Mouse (Mus musculus): Measurements from ENCODE around the gene Cd300ld.
A peak's percentile ranks its signal among the peaks of the same experiment; 100 is the strongest.
"Not testable (repeated sequence)": the region's sequence is repeated elsewhere in the genome, so short reads cannot be mapped to it uniquely, and the experiment has no call there.

The Cd300ld gene

GRCm38 (mm10) chr11:114989793-114990192 lies at the start of gene Cd300ld:
Cd300ld (minus strand) TSS chr11:114989922.
- DNase-seq (ENCODE audit: low read depth, low spot score): no peak

- DNase-seq (ENCODE audit: low read depth, low spot score): not testable (repeated sequence)
Measured at GRCm38 (mm10) chr11:115037669-115038068, 47.9 kb upstream of the Cd300ld start, which contains the start of gene Cd300ld5. Cd300ld5 (minus strand) TSS chr11:115037769.

GRCm38 (mm10) chr11:115026912-115027311 lies 37.2 kb upstream of the Cd300ld start, which contains the start of gene Cd300ld4:
Cd300ld4 (minus strand) TSS chr11:115027012.
- DNase-seq (ENCODE audit: low read depth, low spot score): not testable (repeated sequence)

- DNase-seq (ENCODE audit: low read depth, low spot score): not testable (repeated sequence)
Measured at GRCm38 (mm10) chr11:115016093-115016492, 26.4 kb upstream of the Cd300ld start, which contains the start of gene Cd300ld2. Cd300ld2 (minus strand) TSS chr11:115016193.

- no peak for DNase-seq (ENCODE audit: low read depth, low spot score)
Measured at GRCm38 (mm10) chr11:115004070-115004469, 14.3 kb upstream of the Cd300ld start.

GRCm38 (mm10) chr11:115001474-115002040 lies 11.8 kb upstream of the Cd300ld start, which contains the start of gene Cd300c2:
Cd300c2 (minus strand) TSS chr11:115001880.
- no peak for DNase-seq (ENCODE audit: low read depth, low spot score)

- DNase-seq (ENCODE audit: low read depth, low spot score): no peak
Measured at GRCm38 (mm10) chr11:114981866-114982265, 7.9 kb downstream of the Cd300ld start.

GRCm38 (mm10) chr11:114972726-114973125 lies 17.0 kb downstream of the Cd300ld start:
- no peak for DNase-seq (ENCODE audit: low read depth, low spot score)

GRCm38 (mm10) chr11:114968752-114969207 lies 20.9 kb downstream of the Cd300ld start, which contains the start of gene Cd300c:
Cd300c (minus strand) TSS chr11:114969157.
- DNase-seq (ENCODE audit: low read depth, low spot score): peak; percentile 25

- DNase-seq (ENCODE audit: low read depth, low spot score): peak; percentile 18
Measured at GRCm38 (mm10) chr11:114965182-114965828, 24.4 kb downstream of the Cd300ld start.

- peak; percentile 5 for DNase-seq (ENCODE audit: low read depth, low spot score)
Measured at GRCm38 (mm10) chr11:114960369-114960768, 29.4 kb downstream of the Cd300ld start.

- no peak for DNase-seq (ENCODE audit: low read depth, low spot score)
Measured at GRCm38 (mm10) chr11:114934144-114934543, 55.6 kb downstream of the Cd300ld start, which contains the start of gene Cd300lb. Cd300lb (minus strand) TSS chr11:114934386.

GRCm38 (mm10) chr11:114933591-114933990 lies 56.1 kb downstream of the Cd300ld start:
- DNase-seq (ENCODE audit: low read depth, low spot score): no peak

Data from skeletal muscle tissue, adult 2 months (tissue).